ENCODE assay signal across 8 mouse cellular contexts in genomic region chr17:46110402-46111289, GRCm38 (mm10). TPM values are rescaled to one million over a fixed set of nuclear protein-coding genes. Genes with fewer than 3 reads are reported as not detected.
A peak's percentile ranks its signal among the peaks of the same experiment; 100 is the strongest.
DNase-seq lines count a peak whose midpoint lies in the region; ATAC-seq and TF ChIP-seq lines count a peak whose summit lies in the region.

TSS of gene Mrps18a (plus strand) at chr17:46110986.

- peak within 1 kb of the TSS; percentile 90 for H3K27ac ChIP-seq in forebrain, embryonic 15.5 days (replicated peaks)
- peak within 1 kb of the TSS; percentile 78 for H3K27ac ChIP-seq in layer of hippocampus, adult 2 months
- H3K27ac ChIP-seq in lung, embryonic 14.5 days (ENCODE audit: low read depth): peak within 1 kb of the TSS; percentile 56
- peak within 1 kb of the TSS; percentile 42; the same call in 1 of the 2 replicates for H3K27ac ChIP-seq in olfactory bulb, adult 2 months (ENCODE audit: insufficient read depth, low read depth, low read length)
- no peak within 1 kb of the TSS for H3K27ac ChIP-seq in thymus, adult 2 months (ENCODE audit: control insufficient read depth, insufficient read depth, low read length)

- ATAC-seq in forebrain, embryonic 15.5 days (replicated peaks): peak; percentile 97
- ATAC-seq in lung, embryonic 14.5 days (ENCODE audit: insufficient read depth): peak; percentile 91

- no peaks in the 10 kb centered on the region for H3K9me3 ChIP-seq in forebrain, embryonic 15.5 days
- no peaks in the 10 kb centered on the region for H3K9me3 ChIP-seq in lung, embryonic 14.5 days (ENCODE audit: low read depth, low read length)

- peak; percentile 85 for DNase-seq in ES-CJ7 (ENCODE audit: low read depth, low spot score)
- peak; percentile 81 for DNase-seq in cerebellum, adult 11 months
- DNase-seq in heart, postnatal 25 days (ENCODE audit: low spot score): peak; percentile 70
- DNase-seq in layer of hippocampus, adult 2 months (ENCODE audit: low spot score in 2 of 2): peak; percentile 85
- peak; percentile 91 for DNase-seq in lung, embryonic 14.5 days
- DNase-seq in thymus, adult 2 months: peak; percentile 81

- TF ChIP-seq POLR2A in olfactory bulb, adult 2 months (IDR thresholded peaks at IDR 0.05; ENCODE audit: insufficient read depth, low read depth, low read length): peak; percentile 88
- TF ChIP-seq POLR2A in thymus, adult 2 months (IDR thresholded peaks at IDR 0.05; ENCODE audit: control insufficient read depth, extremely low read depth, insufficient read depth, low read length, poor library complexity): peak; percentile 68

- peaks cover 7% of the 10 kb centered on the region for H3K4me1 ChIP-seq in forebrain, embryonic 15.5 days
- H3K4me1 ChIP-seq in lung, embryonic 14.5 days (ENCODE audit: insufficient read depth): peaks cover 8% of the 10 kb centered on the region; the same call in 1 of the 2 replicates
- peaks cover 2% of the 10 kb centered on the region; the same call in 1 of the 2 replicates for H3K4me1 ChIP-seq in olfactory bulb, adult 2 months (ENCODE audit: control insufficient read depth, insufficient read depth, low read length)
- H3K4me1 ChIP-seq in thymus, adult 2 months (replicated peaks; ENCODE audit: control insufficient read depth, insufficient read depth, low read length): no peaks in the 10 kb centered on the region

- H3K27me3 ChIP-seq in forebrain, embryonic 15.5 days: peaks cover 16% of the 10 kb centered on the region; the same call in 1 of the 2 replicates
- 0 out of 2 replicates have a peak, but pooled peaks cover 3% of the 10 kb centered on the region for H3K27me3 ChIP-seq in lung, embryonic 14.5 days (ENCODE audit: insufficient read depth, low read length)
- H3K27me3 ChIP-seq in thymus, adult 2 months (ENCODE audit: control insufficient read depth, insufficient read depth, low read length): no peaks in the 10 kb centered on the region

- WGBS in forebrain, embryonic 15.5 days: 7% methylated on average over 38 of the region's 38 CpGs
- WGBS in lung, embryonic 14.5 days: 5% methylated on average over 38 of the region's 38 CpGs
- 4% methylated on average over 38 of the region's 38 CpGs for WGBS in olfactory bulb, adult 2 months
- 6% methylated on average over 38 of the region's 38 CpGs for WGBS in thymus, adult 2 months

- intact Hi-C loops in heart, postnatal 25 days (cut with DNase I): no loop called here

- H3K36me3 ChIP-seq in forebrain, embryonic 15.5 days: no peaks in the 10 kb centered on the region
- H3K36me3 ChIP-seq in lung, embryonic 14.5 days (ENCODE audit: insufficient read depth): 0 out of 2 replicates have a peak, but pooled peaks cover 4% of the 10 kb centered on the region
- H3K36me3 ChIP-seq in thymus, adult 2 months (ENCODE audit: control insufficient read depth, insufficient read depth, low read length): no peaks in the 10 kb centered on the region

- H3K4me3 ChIP-seq in forebrain, embryonic 15.5 days: peak within 1 kb of the TSS; percentile 75
- peak within 1 kb of the TSS; percentile 82 for H3K4me3 ChIP-seq in layer of hippocampus, adult 2 months
- peak within 1 kb of the TSS; percentile 83 for H3K4me3 ChIP-seq in lung, embryonic 14.5 days (ENCODE audit: low read depth, low read length)
- H3K4me3 ChIP-seq in olfactory bulb, adult 2 months (ENCODE audit: insufficient read depth, low read depth, low read length): peak within 1 kb of the TSS; percentile 84
- H3K4me3 ChIP-seq in thymus, adult 2 months (ENCODE audit: control insufficient read depth, insufficient read depth, low read length): peak within 1 kb of the TSS; percentile 97

- peak within 1 kb of the TSS; percentile 70 for H3K4me2 ChIP-seq in forebrain, embryonic 15.5 days (replicated peaks)
- peak within 1 kb of the TSS; percentile 94 for H3K4me2 ChIP-seq in lung, embryonic 14.5 days

- peak; percentile 45 for TF ChIP-seq CTCF in layer of hippocampus, adult 2 months (conservative IDR thresholded peaks at IDR 0.05)
- TF ChIP-seq CTCF in lung, embryonic 14.5 days (IDR thresholded peaks at IDR 0.05; ENCODE audit: low read depth): no peak; the same call in 1 of the 2 replicates
- no peak for TF ChIP-seq CTCF in olfactory bulb, adult 2 months (IDR thresholded peaks at IDR 0.05; ENCODE audit: insufficient read depth, low read depth, low read length)
- TF ChIP-seq CTCF in thymus, adult 2 months (IDR thresholded peaks at IDR 0.05; ENCODE audit: borderline replicate concordance, control insufficient read depth, extremely low read depth, insufficient read depth, low read length, poor library complexity): no peak

- peak within 1 kb of the TSS; percentile 79 for H3K9ac ChIP-seq in forebrain, embryonic 15.5 days (replicated peaks)
- H3K9ac ChIP-seq in lung, embryonic 14.5 days: peak within 1 kb of the TSS; percentile 74

RNA-seq across cellular contexts. Expression of gene Mrps18a, which starts in this region (rescaled TPM):
- 129 and 134 TPM in 2 replicates for polyA plus RNA-seq in forebrain, embryonic 15.5 days (2015; fragmentation: Nextera tagmentation; extraction: Ambion mirVana)
- total RNA-seq in heart, postnatal 25 days (2021): 100 to 1,000 TPM; 121 to 134 TPM
- 10 to 100 TPM; 81.1 to 82.5 TPM for total RNA-seq in layer of hippocampus, adult 2 months (2021)
- 147 and 149 TPM in 2 replicates for polyA plus RNA-seq in lung, embryonic 14.5 days (2014; fragmentation: Nextera tagmentation; extraction: Ambion mirVana)
- not detected in 2 replicates for polyA plus RNA-seq in olfactory bulb, adult 2 months (2012; ENCODE audit: insufficient read depth, insufficient read length, low replicate concordance, missing spikeins)
- polyA plus RNA-seq in thymus, adult 2 months (2012; rRNA removed): 56.4 and 57.6 TPM in 2 replicates

Comparison
In these comparisons a context has a peak if more than half of its experiments do, and no peak if none do; other contexts are left out.
1. RNA of gene Mrps18a (polyA plus RNA-seq): 147 to 149 TPM in lung, embryonic 14.5 days, 129 to 134 TPM in forebrain, embryonic 15.5 days and 56.4 to 57.6 TPM in thymus, adult 2 months; not detected in olfactory bulb, adult 2 months; every median in the first group is over 10 times any median in the second.
2. Peak in every context shown above with its lines, with median percentiles within 50 percentile points of each other: DNase-seq and H3K4me3 ChIP-seq.